Mouse (Mus musculus): ENCODE data around the gene Tmem9.

- TF ChIP-seq CTCF (IDR thresholded peaks at IDR 0.05; ENCODE audit: borderline replicate concordance, extremely low read depth, insufficient read depth, insufficient read length) (no peak), POLR2A (IDR thresholded peaks at IDR 0.05; ENCODE audit: borderline replicate concordance, extremely low read depth, insufficient read depth, insufficient read length, poor library complexity, severe bottlenecking) (no peak)
Measured at GRCm38 (mm10) chr1:136014796-136015502, 7.0 kb downstream of the Tmem9 start.

Measured in brain, embryonic 14.5 days (tissue).